Mouse (Mus musculus): ENCODE data around the gene Abcc10.

DNA sequence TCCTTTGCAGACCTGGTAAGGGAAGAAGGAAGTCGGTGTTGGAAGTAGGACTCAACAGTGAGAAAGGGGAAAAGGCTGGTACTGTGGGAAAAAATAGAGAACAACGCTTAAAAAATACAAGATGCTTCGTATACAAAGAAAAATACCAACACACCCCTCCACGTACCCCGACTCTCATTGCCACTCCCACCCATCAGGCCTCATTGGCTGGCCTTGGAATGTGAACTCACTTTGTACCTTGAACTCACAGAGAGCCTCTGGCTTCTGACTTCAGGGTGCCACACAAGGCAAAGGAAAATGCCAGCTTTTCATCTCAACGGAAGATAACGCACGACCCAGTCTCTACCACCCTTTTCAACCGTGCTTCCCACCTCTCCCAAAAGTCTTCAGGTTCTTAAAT is 45.0 kb downstream of the Abcc10 start:
- TF ChIP-seq CTCF (IDR thresholded peaks at IDR 0.05; ENCODE audit: low read depth, low read length) = no peak
- TF ChIP-seq EP300 (IDR thresholded peaks at IDR 0.05; ENCODE audit: insufficient read depth, low read depth, low read length) = no peak
- TF ChIP-seq POLR2A (IDR thresholded peaks at IDR 0.05; ENCODE audit: insufficient read depth, low read length) = peak; percentile 4

All from ES-Bruce4 (cell line).